Mouse (Mus musculus): Measurements from ENCODE around the gene Xxylt1.

DNA sequence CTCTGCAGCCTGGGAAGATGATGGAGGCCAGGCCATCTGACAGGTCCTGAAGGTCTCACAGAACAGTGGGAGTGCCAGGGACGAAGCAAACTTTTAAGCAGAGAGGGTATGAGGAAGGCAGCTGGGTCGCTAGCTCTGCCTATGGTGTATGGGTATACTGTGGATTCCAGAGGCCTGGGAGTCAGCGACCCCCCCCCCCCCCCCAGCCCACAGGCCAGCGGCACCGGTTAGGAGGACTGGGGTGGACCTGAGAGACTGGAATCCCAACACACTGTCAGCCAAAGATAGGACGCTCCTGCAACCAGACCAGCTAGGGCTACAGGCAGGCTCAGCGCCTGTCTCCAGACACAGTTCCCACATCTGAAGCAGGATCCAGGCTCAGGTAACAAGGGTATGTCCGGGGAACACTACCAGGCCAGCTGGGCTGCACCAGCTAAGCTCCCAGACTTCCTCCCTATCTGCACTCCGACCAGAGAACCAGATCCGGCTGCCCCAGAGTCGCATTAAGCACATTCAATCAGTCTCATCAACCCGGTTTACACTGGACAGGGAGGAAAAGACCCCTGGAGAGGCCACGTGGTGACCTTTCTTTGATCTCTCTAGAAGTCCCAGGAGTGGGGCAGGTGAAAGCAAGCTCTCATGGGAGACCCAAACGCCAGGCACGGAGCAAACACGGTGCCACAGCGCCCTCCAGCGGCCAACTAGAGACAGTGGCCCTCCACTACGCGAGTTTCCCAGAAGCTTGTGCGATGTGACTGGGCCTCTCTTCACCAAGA lies 10.7 kb downstream of the Xxylt1 start:
- TF ChIP-seq GATA1 (IDR thresholded peaks at IDR 0.05; ENCODE audit: borderline replicate concordance, low read length) (no peak), FLI1 (IDR thresholded peaks at IDR 0.05; ENCODE audit: low read length) (no peak)

Data from megakaryocyte, embryonic 14.5 days (primary cell).